Mouse (Mus musculus) B cell, adult 62 days (primary cell): ENCODE data around the gene Lactb. TPM values are rescaled to one million over a fixed set of nuclear protein-coding genes. Genes with fewer than 3 reads are reported as not detected.

Experiments used
- total RNA-seq: library from RNA; stranded (reverse); gene quantifications from 4 replicates; pipeline ENCODE4 v1.2.4, GENCODE M21; 2023

The Lactb gene
- 26.0 to 32.9 TPM (median 29.5 TPM) in 4 replicates for total RNA-seq

DNA sequence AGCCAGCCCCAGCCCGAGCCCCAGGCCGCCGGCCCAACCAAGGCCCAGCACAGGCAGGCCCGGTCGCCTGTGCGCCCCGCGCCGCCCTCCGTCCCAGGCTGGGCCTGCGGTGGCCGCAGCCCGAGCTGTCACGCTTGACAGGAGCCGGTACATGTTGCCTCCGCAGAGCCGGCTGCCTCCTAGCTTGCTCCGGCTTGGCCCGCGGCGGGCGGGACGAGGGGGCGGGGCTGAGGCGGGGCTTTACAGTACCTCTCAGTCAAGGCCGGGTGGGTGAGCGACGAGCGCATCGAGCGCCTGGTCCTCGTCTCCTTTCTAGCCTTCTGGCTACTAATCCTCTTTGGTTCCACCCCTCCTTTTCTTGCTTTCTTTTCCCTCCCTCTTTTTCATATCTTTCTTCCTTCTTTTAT lies at the start of gene Lactb:
Gene Lactb, minus strand, starts transcription at position 246 of the 407 bp plus-strand sequence.

DNA sequence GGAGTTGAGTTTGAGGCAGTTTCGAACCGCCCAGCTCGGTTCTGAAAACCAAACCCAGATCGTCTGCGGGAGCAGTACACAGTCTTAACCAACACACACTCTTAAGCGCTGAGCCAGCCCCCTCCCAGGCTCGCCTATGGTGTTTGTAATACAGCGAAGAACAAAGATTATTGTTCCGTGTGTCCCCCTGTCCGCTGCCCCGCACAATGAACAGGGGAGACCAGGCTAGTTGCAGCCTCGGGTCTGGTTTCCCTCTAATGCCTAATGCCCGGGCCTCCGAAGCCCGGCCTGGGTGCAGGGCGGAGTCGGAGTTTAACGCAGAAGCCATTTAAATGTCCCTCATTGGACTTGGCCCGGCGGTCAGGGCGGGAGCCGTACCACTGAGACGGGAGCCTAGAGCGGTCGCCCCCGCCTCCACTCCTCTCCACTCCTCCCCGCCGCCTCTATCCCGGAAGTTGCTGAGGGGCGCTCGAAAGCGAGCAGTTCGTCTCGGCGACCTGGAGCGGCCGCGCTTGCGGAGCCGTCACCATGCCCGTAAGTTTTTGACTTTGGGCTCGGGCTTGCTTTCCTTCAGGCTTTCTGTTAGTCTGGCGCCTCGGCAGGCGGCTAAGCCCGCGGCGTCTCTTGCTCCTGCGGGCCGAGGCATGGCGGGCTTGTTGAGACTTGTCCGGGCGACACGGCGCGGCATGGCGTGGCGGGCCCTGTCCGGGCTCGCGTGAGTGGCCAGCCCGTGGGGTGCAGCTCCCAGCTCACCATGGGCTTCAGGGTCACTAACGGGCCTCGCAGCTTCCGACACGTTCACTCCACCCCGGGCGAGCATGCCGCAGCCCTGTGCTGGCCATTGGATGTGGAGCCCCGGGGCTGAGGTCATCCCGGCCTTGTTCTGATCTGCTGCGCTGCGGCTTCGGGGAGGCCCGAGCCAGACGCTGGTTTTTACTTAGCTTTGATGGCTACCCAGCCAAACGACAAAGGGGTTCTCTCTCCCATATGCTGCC lies 29.3 kb downstream of the Lactb start, which contains the start of gene Rps27l:
Gene Rps27l, plus strand, starts transcription at position 440 of the 995 bp plus-strand sequence.

GRCm38 (mm10) chr9:66919382-66919971 lies 55.8 kb downstream of the Lactb start, which contains the start of gene Rab8b:
Rab8b (minus strand) TSS chr9:66919687.

Other genes with a start within 250 kb of the Lactb start
- gene Aph1b, start 180.0 kb downstream of the Lactb start, total RNA-seq = 1.1 to 3.0 TPM (median 2.0 TPM) in 4 replicates
- not detected in 4 replicates for gene Gm10647, start 178.4 kb downstream of the Lactb start, total RNA-seq
- 0.63 to 1.1 TPM (median 0.88 TPM) in 4 replicates for gene Aph1c, start 140.8 kb downstream of the Lactb start, total RNA-seq
- 33.2 to 36.0 TPM (median 34.1 TPM) in 4 replicates for gene Rab8b, start 55.8 kb downstream of the Lactb start, total RNA-seq
- gene Rps27l, start 29.4 kb downstream of the Lactb start, total RNA-seq = 37.7 to 55.3 TPM (median 50.2 TPM) in 4 replicates
- 43.1 to 47.5 TPM (median 43.3 TPM) in 4 replicates for gene Tpm1, start 73.9 kb upstream of the Lactb start, total RNA-seq